Comparison of ENCODE assay signal across 8 mouse cellular contexts in the genomic region with DNA sequence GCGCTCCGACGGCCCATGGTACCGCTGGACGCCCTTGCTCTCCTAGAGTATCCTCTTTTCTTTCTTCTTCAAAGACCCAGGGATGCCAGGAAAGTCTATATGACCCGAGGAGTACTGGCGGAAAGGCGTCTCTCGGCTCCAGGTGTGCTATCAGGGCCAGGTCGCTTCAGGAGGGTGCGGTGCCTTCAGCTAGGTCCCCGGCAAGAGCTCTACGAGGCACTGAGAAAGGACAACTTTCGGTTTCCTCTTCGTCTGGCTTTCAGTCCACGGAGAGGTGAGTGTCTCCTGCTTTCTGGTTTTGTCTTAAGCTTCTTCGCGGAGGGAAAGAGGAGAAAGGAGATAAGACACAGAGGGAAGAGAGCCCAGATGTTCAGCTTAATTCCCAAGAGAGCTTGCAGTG. TPM values are rescaled to one million over a fixed set of nuclear protein-coding genes. Genes with fewer than 3 reads are reported as not detected.
DNase-seq lines count a peak whose midpoint lies in the region; ATAC-seq and TF ChIP-seq lines count a peak whose summit lies in the region.

No protein-coding gene starts in this region.

- DNase-seq in left cerebral cortex, adult 2 months (ENCODE audit: extremely low spot score in 1 of 2, low spot score in 2 of 2), result peak in 1 of 2 experiments; percentile 14
- no peak for DNase-seq in left cerebral cortex, postnatal 10 days (ENCODE audit: extremely low spot score in 1 of 2, low spot score in 2 of 2)
- DNase-seq in spleen, postnatal 14 days (ENCODE audit: low spot score in 2 of 2), result no peak
- DNase-seq in spleen, adult 12 weeks (ENCODE audit: low spot score), result no peak

- under 1% methylated on average over 18 of the region's 18 CpGs for WGBS in hindbrain, embryonic 16.5 days
- 0% methylated on average over 18 of the region's 18 CpGs for WGBS in midbrain, embryonic 15.5 days

- no peaks in the 10 kb centered on the region for H3K9me3 ChIP-seq in hindbrain, embryonic 16.5 days (ENCODE audit: control insufficient read depth, low read length)
- H3K9me3 ChIP-seq in midbrain, embryonic 15.5 days, result no peaks in the 10 kb centered on the region

- H3K36me3 ChIP-seq in hindbrain, embryonic 16.5 days (ENCODE audit: control insufficient read depth, insufficient read depth, low read length), result peaks cover 5% of the 10 kb centered on the region
- H3K36me3 ChIP-seq in midbrain, embryonic 15.5 days (replicated peaks), result peaks cover 8% of the 10 kb centered on the region

- H3K4me2 ChIP-seq in hindbrain, embryonic 16.5 days (ENCODE audit: low read length), result peak overlapping the region; percentile 87
- peak overlapping the region; percentile 95 for H3K4me2 ChIP-seq in midbrain, embryonic 15.5 days

- peak overlapping the region; percentile 66 for H3K27ac ChIP-seq in left cerebral cortex, adult 2 months
- H3K27ac ChIP-seq in brown adipose tissue, adult 24 weeks (replicated peaks; ENCODE audit: low read depth, low read length), result peak overlapping the region; percentile 69
- H3K27ac ChIP-seq in hindbrain, embryonic 16.5 days (ENCODE audit: low read depth, low read length), result peak overlapping the region; percentile 94
- H3K27ac ChIP-seq in midbrain, embryonic 15.5 days, result peak overlapping the region; percentile 98

- TF ChIP-seq CTCF in left cerebral cortex, adult 2 months (IDR thresholded peaks at IDR 0.05), result no peak

- H3K9ac ChIP-seq in hindbrain, embryonic 16.5 days (ENCODE audit: low read depth, low read length), result peak overlapping the region; percentile 88
- peak overlapping the region; percentile 84 for H3K9ac ChIP-seq in midbrain, embryonic 15.5 days

- peak overlapping the region; percentile 65 for H3K4me3 ChIP-seq in left cerebral cortex, adult 2 months
- peak overlapping the region; percentile 76 for H3K4me3 ChIP-seq in brown adipose tissue, adult 24 weeks (ENCODE audit: insufficient read depth, low read depth, low read length)
- peak overlapping the region; percentile 85 for H3K4me3 ChIP-seq in hindbrain, embryonic 16.5 days (ENCODE audit: low read length)
- H3K4me3 ChIP-seq in midbrain, embryonic 15.5 days, result peak overlapping the region; percentile 75

- H3K27me3 ChIP-seq in hindbrain, embryonic 16.5 days (replicated peaks; ENCODE audit: control insufficient read depth, insufficient read depth, low read length), result no peaks in the 10 kb centered on the region
- no peaks in the 10 kb centered on the region for H3K27me3 ChIP-seq in midbrain, embryonic 15.5 days (replicated peaks)

- intact Hi-C loops in left cerebral cortex, adult 2 months (cut with DNase I), result loop anchor here (5.0 kb wide), 2 partner anchors 123 to 168 kb away; no protein-coding TSS in a partner anchor
- intact Hi-C loops in left cerebral cortex, postnatal 10 days (cut with DNase I), result loop anchor here (5.0 kb wide), 1 partner anchor 193 kb away; no protein-coding TSS in a partner anchor

- no peak for ATAC-seq in hindbrain, embryonic 16.5 days
- ATAC-seq in midbrain, embryonic 15.5 days (replicated peaks), result peak; percentile 3; the same call in 1 of the 2 replicates
- no peak for ATAC-seq in cerebellum, adult (ENCODE audit: insufficient number of reproducible peaks, low FRiP score, low TSS enrichment)

- H3K4me1 ChIP-seq in brown adipose tissue, adult 24 weeks (ENCODE audit: control insufficient read depth, insufficient read depth, insufficient read length, low read length), result peaks cover 5% of the 10 kb centered on the region
- H3K4me1 ChIP-seq in hindbrain, embryonic 16.5 days (ENCODE audit: control insufficient read depth, insufficient read depth, low read depth, low read length), result peaks cover 45% of the 10 kb centered on the region
- H3K4me1 ChIP-seq in midbrain, embryonic 15.5 days, result peaks cover 64% of the 10 kb centered on the region

RNA-seq across cellular contexts. Expression of a gene that starts 1.4 kb away (rescaled TPM):
- total RNA-seq in left cerebral cortex, adult 2 months (2021), result 1 to 10 TPM; 4.8 to 7.1 TPM
- total RNA-seq in left cerebral cortex, postnatal 10 days (2021), result 10 to 100 TPM; 10.6 to 12.0 TPM
- polyA plus RNA-seq in brown adipose tissue, adult 24 weeks (2012; ENCODE audit: insufficient read depth, insufficient read length, missing spikeins), result 1.9 and 4.6 TPM in 2 replicates
- polyA plus RNA-seq in hindbrain, embryonic 16.5 days (2015; fragmentation: Nextera tagmentation; extraction: Ambion mirVana), result 16.3 and 17.7 TPM in 2 replicates
- polyA plus RNA-seq in midbrain, embryonic 15.5 days (2015; fragmentation: Nextera tagmentation; extraction: Ambion mirVana), result 20.5 and 24.0 TPM in 2 replicates

RNA-seq across cellular contexts. Expression of a gene that starts 20.8 kb away (rescaled TPM):
- 10 to 100 TPM; 45.3 to 46.1 TPM for total RNA-seq in left cerebral cortex, adult 2 months (2021)
- 10 to 100 TPM; 33.5 to 35.8 TPM for total RNA-seq in left cerebral cortex, postnatal 10 days (2021)
- 7.7 and 10.2 TPM in 2 replicates for polyA plus RNA-seq in brown adipose tissue, adult 24 weeks (2012; ENCODE audit: insufficient read depth, insufficient read length, missing spikeins)
- polyA plus RNA-seq in hindbrain, embryonic 16.5 days (2015; fragmentation: Nextera tagmentation; extraction: Ambion mirVana), result 45.8 and 48.0 TPM in 2 replicates
- polyA plus RNA-seq in midbrain, embryonic 15.5 days (2015; fragmentation: Nextera tagmentation; extraction: Ambion mirVana), result 47.2 and 50.8 TPM in 2 replicates
